Mouse (Mus musculus) kidney, adult 2 months (tissue): ENCODE results near the gene Thoc6. TPM values are rescaled to one million over a fixed set of nuclear protein-coding genes. Genes with fewer than 3 reads are reported as not detected.
A peak's percentile ranks its signal among the peaks of the same experiment; 100 is the strongest.

Experiments used
- DNase-seq: peaks from one replicate; pipeline ENCODE4 v3.0.0; 2021
- H3K27ac ChIP-seq: fragments of 200-500 bp; 2 replicates; pipeline ENCODE4 v1.5.1; 2012; ENCODE audit warnings: low read depth, low read length, control low read depth, inconsistent platforms; ENCODE audit not compliant: insufficient read depth
- H3K27me3 ChIP-seq: fragments of 200-500 bp; replicated peaks from 2 replicates; pipeline ENCODE4 v1.6.1; 2012; ENCODE audit warnings: mild to moderate bottlenecking, moderate library complexity, low read length, inconsistent platforms; ENCODE audit not compliant: control insufficient read depth, insufficient read depth
- H3K36me3 ChIP-seq: fragments of 200-500 bp; 2 replicates; pipeline ENCODE4 v1.6.1; 2012; ENCODE audit warnings: mild to moderate bottlenecking, moderate library complexity, low read length, inconsistent platforms; ENCODE audit not compliant: control insufficient read depth, insufficient read depth
- H3K4me1 ChIP-seq: fragments of 200-500 bp; 2 replicates; pipeline ENCODE4 v1.6.1; 2011; ENCODE audit warnings: low read length; ENCODE audit not compliant: control insufficient read depth, insufficient read depth
- H3K4me3 ChIP-seq: fragments of 200-500 bp; 2 replicates; pipeline ENCODE4 v1.5.1; 2011; ENCODE audit warnings: mild to moderate bottlenecking, low read depth, low read length, control low read depth; ENCODE audit not compliant: insufficient read depth
- CTCF ChIP-seq: fragments of 200-500 bp; conservative IDR thresholded peaks from 2 replicates; pipeline ENCODE4 v1.5.1; 2011; ENCODE audit warnings: low read depth, mild to moderate bottlenecking, control low read depth, low read length, moderate library complexity, mixed read lengths; ENCODE audit not compliant: insufficient read depth, insufficient read length
- POLR2A ChIP-seq: fragments of 200-500 bp; IDR thresholded peaks from one replicate; pipeline ENCODE4 v1.6.1; 2011; ENCODE audit warnings: low read depth, low read length, control low read depth
- WGBS: fragments of 180-500 bp; shearing (Covaris S2); methylation state at CpG from one replicate; pipeline ENCODE4 v1.1.7; 2018; 5-methylcytosine and 5-hydroxymethylcytosine counted together
- polyA plus RNA-seq: library from polyadenylated mRNA; depleted of rRNA; stranded (reverse); fragments of >200 nt; gene quantifications from 2 replicates; pipeline ENCODE4 v1.2.3, GENCODE M21; 2012

Thoc6 gene
- polyA plus RNA-seq, 1 experiment, result 14.2 TPM

DNA sequence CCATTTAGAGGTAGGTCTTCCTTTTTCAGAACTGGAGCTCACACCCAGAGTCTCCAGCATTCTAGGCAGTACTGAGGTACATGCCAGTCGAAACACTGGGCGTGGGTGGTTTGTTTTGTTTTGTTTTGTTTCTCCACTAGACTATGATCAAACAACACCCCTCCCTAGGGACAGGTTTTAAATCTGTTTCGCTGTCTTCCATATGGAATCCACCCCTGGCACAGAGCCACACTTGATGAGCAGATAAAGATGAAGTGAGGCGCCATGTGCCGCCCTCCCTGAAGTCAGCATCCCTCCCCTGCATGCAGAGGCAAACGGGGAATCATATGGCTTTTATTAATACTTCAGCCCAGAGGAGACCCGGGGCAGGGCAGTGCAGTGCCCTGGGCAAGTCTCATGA, 31.1 kb upstream of the Thoc6 start:
- no peak overlapping the region for H3K27ac ChIP-seq
- no peaks in the 10 kb centered on the region for H3K4me1 ChIP-seq
- WGBS, result 47% methylated on average over 7 of the region's 7 CpGs
- TF ChIP-seq POLR2A (no peak), CTCF (no peak)
- no peak overlapping the region for H3K4me3 ChIP-seq
- H3K27me3 ChIP-seq, result no peaks in the 10 kb centered on the region
- no peaks in the 10 kb centered on the region for H3K36me3 ChIP-seq
- no peak for DNase-seq

DNA sequence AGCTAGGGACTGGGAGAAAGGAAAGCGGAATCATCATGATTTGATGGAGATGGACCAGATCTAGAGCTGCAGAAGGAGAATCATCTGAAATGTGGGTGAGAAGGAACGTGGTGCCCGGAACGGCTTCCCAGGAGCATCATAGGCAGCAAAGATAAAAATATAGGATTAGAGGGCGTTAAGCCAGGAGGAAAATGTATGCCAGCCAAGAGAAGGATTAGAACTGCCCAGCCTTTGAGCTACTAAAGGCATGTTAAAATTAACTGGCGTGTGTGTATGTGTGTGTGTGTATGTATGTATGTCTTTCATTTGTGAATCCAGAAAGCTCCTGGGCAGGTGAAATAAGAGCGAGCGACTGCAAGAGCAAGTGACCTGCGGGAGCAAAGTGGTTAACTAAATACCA, 29.6 kb upstream of the Thoc6 start:
- Histone ChIP-seq H3K4me1 (no peaks in the 10 kb centered on the region; the same call in 1 of the 2 replicates), H3K27ac (no peak overlapping the region), H3K4me3 (no peak overlapping the region), H3K36me3 (no peaks in the 10 kb centered on the region), H3K27me3 (no peaks in the 10 kb centered on the region)
- WGBS, result 93% methylated on average over 9 of the region's 9 CpGs
- no peak for DNase-seq
- TF ChIP-seq CTCF (no peak), POLR2A (no peak)

- no peaks in the 10 kb centered on the region for H3K27me3 ChIP-seq
- H3K4me3 ChIP-seq, result peak overlapping the region; percentile 52
- no peaks in the 10 kb centered on the region; the same call in 1 of the 2 replicates for H3K4me1 ChIP-seq
- H3K27ac ChIP-seq, result no peak overlapping the region
- peak; percentile 97 for DNase-seq
- WGBS, result under 1% methylated on average over 28 of the region's 28 CpGs
- H3K36me3 ChIP-seq, result no peaks in the 10 kb centered on the region
- peak; percentile 86 for TF ChIP-seq CTCF
- TF ChIP-seq POLR2A, result no peak
These were observed 26.4 kb upstream of the Thoc6 start for GRCm38 (mm10) chr17:23700079-23700478.

DNA sequence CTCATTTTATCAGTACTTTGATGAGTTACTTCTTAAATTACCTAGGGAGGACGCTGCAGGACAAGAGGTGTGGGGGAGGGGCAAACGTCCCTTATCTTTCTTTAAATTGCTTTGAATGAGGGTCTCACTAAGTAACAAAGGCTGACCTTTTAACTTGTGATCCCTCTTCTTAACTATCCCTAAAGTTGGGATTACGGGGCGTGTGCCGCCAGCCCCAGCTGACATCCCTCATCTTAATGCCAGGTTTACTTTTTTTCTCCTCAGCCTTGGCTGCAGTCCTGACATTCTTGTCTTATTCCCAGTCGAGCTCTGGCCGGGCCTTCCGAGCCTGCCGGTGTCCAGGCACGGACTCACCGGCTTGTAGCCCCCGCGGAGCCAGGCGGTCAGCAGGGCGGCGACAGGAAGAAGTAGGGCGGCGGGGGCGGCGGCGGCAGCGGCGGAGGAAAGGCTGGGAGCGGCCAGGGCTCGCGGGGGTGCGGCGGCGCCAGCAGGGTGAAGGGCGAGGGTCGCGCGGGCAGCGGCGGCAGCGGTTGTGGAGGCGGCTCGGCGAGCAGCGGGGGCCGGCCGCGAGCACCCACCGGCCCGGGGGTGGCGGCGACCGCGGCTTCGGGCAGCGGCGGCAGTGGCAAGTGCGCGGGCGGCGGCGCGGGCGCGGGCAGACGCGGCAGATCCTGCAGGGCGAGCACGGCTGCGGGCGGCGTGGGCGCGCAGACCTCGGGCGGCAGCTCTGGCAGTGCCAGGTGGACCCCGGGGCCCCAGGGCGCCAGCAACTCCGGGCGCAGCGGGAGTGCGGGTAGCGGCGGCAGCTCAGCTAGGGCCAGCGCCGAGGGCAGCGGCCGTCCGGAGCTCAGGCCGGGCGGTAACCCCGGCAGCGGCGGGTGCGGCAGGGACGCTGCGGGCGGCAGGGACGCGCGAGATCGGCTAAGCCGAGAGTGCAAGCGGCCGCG, 25.7 kb upstream of the Thoc6 start:
- WGBS, result under 1% methylated on average over 101 of the region's 101 CpGs
- Histone ChIP-seq H3K27me3 (no peaks in the 10 kb centered on the region), H3K36me3 (no peaks in the 10 kb centered on the region), H3K4me1 (no peaks in the 10 kb centered on the region; the same call in 1 of the 2 replicates), H3K27ac (no peak overlapping the region), H3K4me3 (peak overlapping the region; percentile 52)
- TF ChIP-seq CTCF (no peak), POLR2A (no peak)
- peak; percentile 63 for DNase-seq

- H3K27ac ChIP-seq, result no peak overlapping the region
- WGBS, result 71% methylated on average over 3 of the region's 3 CpGs
- TF ChIP-seq POLR2A (no peak), CTCF (no peak)
- no peaks in the 10 kb centered on the region; the same call in 1 of the 2 replicates for H3K4me1 ChIP-seq
- H3K4me3 ChIP-seq, result no peak overlapping the region
- H3K36me3 ChIP-seq, result no peaks in the 10 kb centered on the region
- H3K27me3 ChIP-seq, result no peaks in the 10 kb centered on the region
- no peak for DNase-seq
These were observed 22.1 kb upstream of the Thoc6 start for GRCm38 (mm10) chr17:23695801-23696200.

DNA sequence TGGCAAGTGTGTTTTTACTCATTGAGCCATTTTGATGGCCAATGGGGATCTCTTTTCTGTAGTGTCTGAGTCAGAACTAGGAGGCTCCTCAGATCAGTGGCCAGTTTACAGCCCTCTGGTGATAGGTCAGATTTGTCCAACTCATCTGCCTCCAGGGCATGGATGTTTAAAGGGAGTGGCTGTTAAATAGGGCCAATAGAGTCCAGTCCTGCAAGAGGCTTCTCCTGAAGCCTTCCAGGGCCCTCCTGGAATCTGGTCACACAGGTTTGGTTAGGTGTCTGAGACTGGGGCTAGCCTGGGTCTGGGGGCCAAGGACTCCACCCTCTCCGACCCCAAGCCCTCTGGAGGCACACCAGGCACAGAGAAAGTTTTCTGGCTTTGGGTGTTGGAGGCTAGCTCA, 20.8 kb upstream of the Thoc6 start:
- TF ChIP-seq POLR2A, result no peak
- no peak for TF ChIP-seq CTCF
- no peak for DNase-seq
- Histone ChIP-seq H3K27ac (no peak overlapping the region), H3K4me1 (no peaks in the 10 kb centered on the region; the same call in 1 of the 2 replicates), H3K27me3 (no peaks in the 10 kb centered on the region), H3K36me3 (no peaks in the 10 kb centered on the region), H3K4me3 (no peak overlapping the region)
- WGBS, result 81% methylated on average over 1 of the region's 1 CpGs

- WGBS, result 43% methylated on average over 15 of the region's 15 CpGs
- TF ChIP-seq POLR2A, result no peak
- TF ChIP-seq CTCF, result no peak
- Histone ChIP-seq H3K4me1 (peaks cover 14% of the 10 kb centered on the region), H3K27ac (no peak within 1 kb of the TSS), H3K4me3 (no peak within 1 kb of the TSS), H3K36me3 (no peaks in the 10 kb centered on the region), H3K27me3 (no peaks in the 10 kb centered on the region)
- DNase-seq, result peak; percentile 43
These were observed 10.4 kb upstream of the Thoc6 start, which contains the start of gene Cldn9 for GRCm38 (mm10) chr17:23683856-23684672. Cldn9 (minus strand) TSS chr17:23684026.
